Mouse (Mus musculus) subcutaneous adipose tissue, adult 2 months (tissue): Measurements from ENCODE around the gene Nacad. TPM values are rescaled to one million over a fixed set of nuclear protein-coding genes. Genes with fewer than 3 reads are reported as not detected.

ENCODE experiments used
- polyA plus RNA-seq: library from polyadenylated mRNA; depleted of rRNA; stranded (reverse); fragments of >200 nt; gene quantifications from 2 replicates; pipeline ENCODE4 v1.2.3, GENCODE M21; 2012; ENCODE audit warnings: low replicate concordance; rRNA removed

The Nacad gene
- 1.4 and 12.8 TPM in 2 replicates for polyA plus RNA-seq

GRCm38 (mm10) chr11:6605491-6606399 lies at the start of gene Nacad:
Nacad (minus strand) TSS chr11:6606053.

GRCm38 (mm10) chr11:6638537-6638936 lies 32.7 kb upstream of the Nacad start, which contains the start of gene Wap:
Wap (minus strand) TSS chr11:6638637.

DNA sequence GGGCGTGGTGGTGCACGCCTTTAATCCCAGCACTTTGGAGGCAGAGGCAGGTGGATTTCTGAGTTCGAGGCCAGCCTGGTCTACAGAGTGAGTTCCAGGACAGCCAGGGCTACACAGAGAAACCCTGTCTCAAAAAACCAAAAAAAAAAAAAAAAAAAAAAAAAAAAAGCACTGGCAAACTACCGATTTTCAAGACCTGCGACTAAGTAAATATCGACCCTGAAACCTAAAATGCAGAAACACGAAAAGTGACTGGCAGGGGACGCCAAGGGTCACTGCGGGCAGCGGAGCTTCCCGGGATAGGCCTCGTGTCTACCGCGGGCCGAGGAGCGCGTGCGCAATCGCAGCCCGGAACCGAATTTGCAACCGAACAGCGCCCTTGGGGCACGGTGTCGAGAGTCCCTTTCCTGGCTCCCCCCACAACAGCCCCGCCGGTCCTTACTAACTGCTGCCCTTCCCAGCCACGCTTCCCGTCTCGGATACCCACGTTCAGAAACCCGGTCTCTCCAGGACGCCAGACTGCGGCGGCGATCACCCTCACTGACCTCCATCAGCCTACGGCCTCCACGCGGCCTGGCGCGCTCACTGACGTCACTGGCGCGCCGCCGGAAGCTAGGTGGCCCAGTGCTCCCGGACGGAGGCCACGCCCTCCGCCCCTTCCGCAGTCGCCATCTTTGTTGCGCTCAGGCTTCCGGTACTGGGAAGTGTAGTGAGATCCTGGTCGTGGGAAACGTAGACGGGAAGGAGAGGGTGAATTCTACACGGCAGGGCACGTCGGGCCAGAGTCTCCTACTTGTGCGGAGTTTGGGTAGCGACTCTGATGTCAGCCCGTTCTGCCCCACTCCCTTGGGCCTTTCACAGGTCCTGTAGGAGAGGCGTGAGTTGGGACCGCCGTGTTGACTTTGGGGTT lies 19.9 kb upstream of the Nacad start, which contains the start of gene Tbrg4:
Gene Tbrg4, minus strand, starts transcription at position 590 of the 910 bp plus-strand sequence.

Other genes with a start within 250 kb of the Nacad start
- 29.4 and 50.4 TPM in 2 replicates for gene Zmiz2, start 217.0 kb downstream of the Nacad start, polyA plus RNA-seq
- gene Ppia, start 190.6 kb downstream of the Nacad start, polyA plus RNA-seq = 983 and 1,438 TPM in 2 replicates
- 37.4 and 90.6 TPM in 2 replicates for gene H2afv, start 161.6 kb downstream of the Nacad start, polyA plus RNA-seq
- 6.3 and 11.4 TPM in 2 replicates for gene Purb, start 130.1 kb downstream of the Nacad start, polyA plus RNA-seq
- 18.7 and 21.1 TPM in 2 replicates for gene Myo1g, start 85.1 kb downstream of the Nacad start, polyA plus RNA-seq
- gene Ccm2, start 59.2 kb downstream of the Nacad start, polyA plus RNA-seq = 131 and 134 TPM in 2 replicates
- 70.6 and 107 TPM in 2 replicates for gene Tbrg4, start 20.0 kb upstream of the Nacad start, polyA plus RNA-seq
- not detected in 2 replicates for gene Wap, start 32.6 kb upstream of the Nacad start, polyA plus RNA-seq
- gene Ramp3, start 52.5 kb upstream of the Nacad start, polyA plus RNA-seq = 1.3 and 365 TPM in 2 replicates
- not detected in 2 replicates for gene Gm11983, start 231.6 kb upstream of the Nacad start, polyA plus RNA-seq